Mouse (Mus musculus) megakaryocyte-erythroid progenitor cell, adult 5-6 weeks (primary cell): Measurements from ENCODE around the gene Tymp. TPM values are rescaled to one million over a fixed set of nuclear protein-coding genes. Genes with fewer than 3 reads are reported as not detected.

Source experiments
- ATAC-seq: replicated peaks from 2 replicates; pipeline ENCODE4 v1.8.0; 2016; ENCODE audit warnings: mild to moderate bottlenecking, inconsistent platforms; ENCODE audit not compliant: severe bottlenecking, poor library complexity, low FRiP score, low TSS enrichment
- total RNA-seq, 2 experiments: library from RNA; stranded (forward) in 1 of 2; stranded (reverse) in 1 of 2; fragments of 200-1000, 215-1000 nt in 1 of 2; fragments of >200 nt in 1 of 2; fragmentation: Nextera tagmentation in 1 of 2; gene quantifications; 2 replicates each; pipeline ENCODE4 v1.2.3; 2014 to 2017

Gene Tymp
- total RNA-seq, 2 experiments from 2014 or later = not detected

GRCm38 (mm10) chr15:89340136-89340535 is 36.7 kb downstream of the Tymp start:
- ATAC-seq = no peak

GRCm38 (mm10) chr15:89339696-89340095 is 37.1 kb downstream of the Tymp start:
- no peak for ATAC-seq

GRCm38 (mm10) chr15:89336422-89336821 is 40.4 kb downstream of the Tymp start:
- no peak for ATAC-seq

GRCm38 (mm10) chr15:89334774-89335537 is 41.9 kb downstream of the Tymp start:
- ATAC-seq = no peak

- ATAC-seq = no peak
Measured at GRCm38 (mm10) chr15:89334271-89334670, 42.6 kb downstream of the Tymp start, which contains the start of gene Miox. TSS of gene Miox (plus strand) at chr15:89334398.

- no peak for ATAC-seq
Measured at GRCm38 (mm10) chr15:89326441-89326840, 50.4 kb downstream of the Tymp start.

GRCm38 (mm10) chr15:89323656-89324055 is 53.2 kb downstream of the Tymp start:
- no peak for ATAC-seq

- no peak for ATAC-seq
Measured at GRCm38 (mm10) chr15:89322670-89323522, 53.9 kb downstream of the Tymp start, which contains the start of gene Adm2. TSS of gene Adm2 (plus strand) at chr15:89322720.

Other genes starting within 250 kb of the Tymp start
- gene Hdac10, start 248.3 kb downstream of the Tymp start, total RNA-seq (2014; fragmentation: Nextera tagmentation) = 25.6 and 32.8 TPM in 2 replicates
- gene Hdac10, start 248.3 kb downstream of the Tymp start, total RNA-seq (2017) = 15.6 and 20.1 TPM in 2 replicates
- gene Mapk12, start 236.3 kb downstream of the Tymp start, total RNA-seq (2014; fragmentation: Nextera tagmentation) = not detected in 2 replicates
- gene Mapk12, start 236.3 kb downstream of the Tymp start, total RNA-seq (2017) = 2.1 TPM in 1 of 2 replicates, not detected in the other
- gene Mapk11, start 227.4 kb downstream of the Tymp start, total RNA-seq (2014; fragmentation: Nextera tagmentation) = 0.11 TPM in 1 of 2 replicates, not detected in the other
- gene Mapk11, start 227.4 kb downstream of the Tymp start, total RNA-seq (2017) = 0.27 and 3.5 TPM in 2 replicates
- gene Plxnb2, start 196.3 kb downstream of the Tymp start, total RNA-seq (2014; fragmentation: Nextera tagmentation) = 2.3 and 3.6 TPM in 2 replicates
- 0.34 and 1.7 TPM in 2 replicates for gene Plxnb2, start 196.3 kb downstream of the Tymp start, total RNA-seq (2017)
- gene Dennd6b, start 180.5 kb downstream of the Tymp start, total RNA-seq (2014; fragmentation: Nextera tagmentation) = 9.8 and 14.1 TPM in 2 replicates
- gene Dennd6b, start 180.5 kb downstream of the Tymp start, total RNA-seq (2017) = 1.3 and 4.6 TPM in 2 replicates
- 56.3 and 72.3 TPM in 2 replicates for gene Ppp6r2, start 165.5 kb downstream of the Tymp start, total RNA-seq (2014; fragmentation: Nextera tagmentation)
- 29.4 and 145 TPM in 2 replicates for gene Ppp6r2, start 165.5 kb downstream of the Tymp start, total RNA-seq (2017)
- gene Sbf1, start 61.7 kb downstream of the Tymp start, total RNA-seq (2014; fragmentation: Nextera tagmentation) = 161 and 193 TPM in 2 replicates
- gene Sbf1, start 61.7 kb downstream of the Tymp start, total RNA-seq (2017) = 34.6 and 83.9 TPM in 2 replicates
- not detected in 2 replicates for gene Adm2, start 54.3 kb downstream of the Tymp start, total RNA-seq (2014; fragmentation: Nextera tagmentation)
- not detected in 2 replicates for gene Adm2, start 54.3 kb downstream of the Tymp start, total RNA-seq (2017)
- gene Miox, start 42.6 kb downstream of the Tymp start, total RNA-seq (2014; fragmentation: Nextera tagmentation) = not detected in 2 replicates
- gene Miox, start 42.6 kb downstream of the Tymp start, total RNA-seq (2017) = not detected in 2 replicates
- gene Lmf2, start 21.4 kb downstream of the Tymp start, total RNA-seq (2014; fragmentation: Nextera tagmentation) = 30.5 and 38.1 TPM in 2 replicates
- 6.5 and 8.2 TPM in 2 replicates for gene Lmf2, start 21.4 kb downstream of the Tymp start, total RNA-seq (2017)
- gene Ncaph2, start 21.3 kb downstream of the Tymp start, total RNA-seq (2014; fragmentation: Nextera tagmentation) = 144 and 155 TPM in 2 replicates
- gene Ncaph2, start 21.3 kb downstream of the Tymp start, total RNA-seq (2017) = 88.3 and 91.2 TPM in 2 replicates
- 26.1 and 28.3 TPM in 2 replicates for gene Sco2, start 3.2 kb downstream of the Tymp start, total RNA-seq (2014; fragmentation: Nextera tagmentation)
- gene Sco2, start 3.2 kb downstream of the Tymp start, total RNA-seq (2017) = 12.2 and 17.0 TPM in 2 replicates
- 13.9 and 14.0 TPM in 2 replicates for gene Odf3b, start 2.2 kb upstream of the Tymp start, total RNA-seq (2014; fragmentation: Nextera tagmentation)
- gene Odf3b, start 2.2 kb upstream of the Tymp start, total RNA-seq (2017) = 4.7 TPM in 1 of 2 replicates, not detected in the other
- not detected in 2 replicates for gene Klhdc7b, start 7.9 kb upstream of the Tymp start, total RNA-seq (2014; fragmentation: Nextera tagmentation)
- not detected in 2 replicates for gene Klhdc7b, start 7.9 kb upstream of the Tymp start, total RNA-seq (2017)
- not detected in 2 replicates for gene Syce3, start 33.5 kb upstream of the Tymp start, total RNA-seq (2014; fragmentation: Nextera tagmentation)
- not detected in 2 replicates for gene Syce3, start 33.5 kb upstream of the Tymp start, total RNA-seq (2017)
- 2.0 and 3.5 TPM in 2 replicates for gene Cpt1b, start 48.8 kb upstream of the Tymp start, total RNA-seq (2014; fragmentation: Nextera tagmentation)
- 2.0 and 14.6 TPM in 2 replicates for gene Cpt1b, start 48.8 kb upstream of the Tymp start, total RNA-seq (2017)
- 0.70 and 2.8 TPM in 2 replicates for gene C730034F03Rik, start 52.5 kb upstream of the Tymp start, total RNA-seq (2014; fragmentation: Nextera tagmentation)
- gene C730034F03Rik, start 52.5 kb upstream of the Tymp start, total RNA-seq (2017) = 2.0 and 3.1 TPM in 2 replicates
- gene Gm44502, start 52.7 kb upstream of the Tymp start, total RNA-seq (2014; fragmentation: Nextera tagmentation) = not detected in 2 replicates
- 0.57 TPM in 1 of 2 replicates, not detected in the other for gene Gm44502, start 52.7 kb upstream of the Tymp start, total RNA-seq (2017)
- gene Chkb, start 52.9 kb upstream of the Tymp start, total RNA-seq (2014; fragmentation: Nextera tagmentation) = 56.6 and 59.9 TPM in 2 replicates
- 14.5 and 14.9 TPM in 2 replicates for gene Chkb, start 52.9 kb upstream of the Tymp start, total RNA-seq (2017)
- gene Mapk8ip2, start 76.9 kb upstream of the Tymp start, total RNA-seq (2014; fragmentation: Nextera tagmentation) = not detected in 2 replicates
- not detected in 2 replicates for gene Mapk8ip2, start 76.9 kb upstream of the Tymp start, total RNA-seq (2017)
- gene Arsa, start 100.4 kb upstream of the Tymp start, total RNA-seq (2014; fragmentation: Nextera tagmentation) = 10.7 and 18.3 TPM in 2 replicates
- 7.1 and 17.4 TPM in 2 replicates for gene Arsa, start 100.4 kb upstream of the Tymp start, total RNA-seq (2017)
- 77.1 and 87.3 TPM in 2 replicates for gene Shank3, start 122.6 kb upstream of the Tymp start, total RNA-seq (2014; fragmentation: Nextera tagmentation)
- 11.8 and 48.9 TPM in 2 replicates for gene Shank3, start 122.6 kb upstream of the Tymp start, total RNA-seq (2017)
- 1.3 and 4.0 TPM in 2 replicates for gene Acr, start 191.3 kb upstream of the Tymp start, total RNA-seq (2014; fragmentation: Nextera tagmentation)
- gene Acr, start 191.3 kb upstream of the Tymp start, total RNA-seq (2017) = not detected in 2 replicates
- gene Rabl2, start 214.9 kb upstream of the Tymp start, total RNA-seq (2014; fragmentation: Nextera tagmentation) = 11.1 and 16.6 TPM in 2 replicates
- 8.4 and 11.7 TPM in 2 replicates for gene Rabl2, start 214.9 kb upstream of the Tymp start, total RNA-seq (2017)